Mouse (Mus musculus) MEL (cell line): ENCODE measurements around the gene Tcf12. TPM values are rescaled to one million over a fixed set of nuclear protein-coding genes. Genes with fewer than 3 reads are reported as not detected.

ENCODE experiments used
- DNase-seq: peaks from one replicate; pipeline ENCODE4 v3.0.0; 2011; ENCODE audit warnings: low read depth, low spot score
- H3K27ac ChIP-seq: 2 replicates; pipeline ENCODE4 v1.5.1; 2012; ENCODE audit warnings: low read depth, mild to moderate bottlenecking, control low read depth, low read length, moderate library complexity; ENCODE audit not compliant: control insufficient read depth
- H3K27me3 ChIP-seq, 2 experiments: fragments of 150-350 bp in 1 of 2; sonication (generic) in 1 of 2; 2 replicates each; pipeline ENCODE4 v1.6.1; 2012; ENCODE audit warnings: low read length in 2 of 2, mild to moderate bottlenecking in 2 of 2, improper control_type of control experiment in 1 of 2, moderate library complexity in 1 of 2; ENCODE audit not compliant: insufficient read depth in 2 of 2, control insufficient read depth in 1 of 2
- H3K36me3 ChIP-seq, 2 experiments: 2 replicates each; pipeline ENCODE4 v1.6.1; 2012 to 2014; ENCODE audit warnings: low read length in 2 of 2, improper control_type of control experiment in 1 of 2, inconsistent platforms in 1 of 2, mild to moderate bottlenecking in 1 of 2; ENCODE audit not compliant: insufficient read depth in 2 of 2, control insufficient read depth in 1 of 2
- H3K4me1 ChIP-seq, 2 experiments: fragments of 150-350 bp in 1 of 2; sonication (generic) in 1 of 2; 2 replicates each; pipeline ENCODE4 v1.6.1; 2012; ENCODE audit warnings: low read length in 2 of 2, improper control_type of control experiment in 1 of 2, mild to moderate bottlenecking in 1 of 2; ENCODE audit not compliant: insufficient read depth in 2 of 2, control insufficient read depth in 1 of 2
- H3K4me3 ChIP-seq, 2 experiments: fragments of 150-350 bp in 1 of 2; sonication (generic) in 1 of 2; 2 replicates each; pipeline ENCODE4 v1.5.1; 2012; ENCODE audit warnings: low read depth in 2 of 2, low read length in 2 of 2, mild to moderate bottlenecking in 2 of 2, moderate library complexity in 2 of 2, control low read depth in 1 of 2, improper control_type of control experiment in 1 of 2; ENCODE audit not compliant: control insufficient read depth in 1 of 2, insufficient read depth in 1 of 2
- H3K79me2 ChIP-seq: 2 replicates; pipeline ENCODE4 v1.6.1; 2012; ENCODE audit warnings: mild to moderate bottlenecking, low read length, moderate library complexity; ENCODE audit not compliant: control insufficient read depth, poor library complexity, insufficient read depth
- H3K9ac ChIP-seq: 2 replicates; pipeline ENCODE4 v1.6.1; 2012; ENCODE audit warnings: low read depth, mild to moderate bottlenecking, control low read depth, low read length, moderate library complexity; ENCODE audit not compliant: control insufficient read depth, poor library complexity, severe bottlenecking
- H3K9me3 ChIP-seq: fragments of 150-350 bp; sonication (generic); replicated peaks from 2 replicates; pipeline ENCODE4 v1.6.1; 2012; ENCODE audit warnings: mild to moderate bottlenecking, low read length, improper control_type of control experiment, moderate library complexity; ENCODE audit not compliant: insufficient read depth
- BHLHE40 ChIP-seq: IDR thresholded peaks from 2 replicates; pipeline ENCODE4 v1.6.1; 2012; ENCODE audit warnings: low read depth, mild to moderate bottlenecking, inconsistent platforms, low read length, improper control_type of control experiment, borderline replicate concordance
- E2F4 ChIP-seq: IDR thresholded peaks from 2 replicates; pipeline ENCODE4 v1.6.1; 2011; ENCODE audit warnings: low read depth, low read length, improper control_type of control experiment, borderline replicate concordance
- ELF1 ChIP-seq: IDR thresholded peaks from 2 replicates; pipeline ENCODE4 v1.6.1; 2014; ENCODE audit warnings: low read depth, mild to moderate bottlenecking, inconsistent platforms, low read length, improper control_type of control experiment, moderate library complexity
- ETS1 ChIP-seq: IDR thresholded peaks from 2 replicates; pipeline ENCODE4 v1.6.1; 2012; ENCODE audit warnings: low read depth, mild to moderate bottlenecking, inconsistent platforms, low read length, improper control_type of control experiment, moderate library complexity
- GABPA ChIP-seq: IDR thresholded peaks from 2 replicates; pipeline ENCODE4 v1.6.1; 2012; ENCODE audit warnings: low read depth, mild to moderate bottlenecking, inconsistent platforms, low read length, improper control_type of control experiment, moderate library complexity
- KAT2A ChIP-seq: conservative IDR thresholded peaks from 2 replicates; pipeline ENCODE4 v1.6.1; 2012; ENCODE audit warnings: low read depth, low read length, improper control_type of control experiment, inconsistent platforms
- MAFK ChIP-seq: IDR thresholded peaks from 2 replicates; pipeline ENCODE4 v1.6.1; 2011; ENCODE audit warnings: low read depth, mild to moderate bottlenecking, low read length, improper control_type of control experiment, borderline replicate concordance
- MEF2A ChIP-seq: IDR thresholded peaks from 2 replicates; pipeline ENCODE4 v1.6.1; 2014; ENCODE audit warnings: low read depth, mild to moderate bottlenecking, inconsistent platforms, low read length, improper control_type of control experiment; ENCODE audit not compliant: poor library complexity, insufficient replicate concordance, severe bottlenecking; ENCODE audit errors: extremely low read depth
- MXI1 ChIP-seq: IDR thresholded peaks from 2 replicates; pipeline ENCODE4 v1.6.1; 2011; ENCODE audit warnings: mild to moderate bottlenecking, low read depth, low read length, improper control_type of control experiment
- NELFE ChIP-seq: IDR thresholded peaks from 2 replicates; pipeline ENCODE4 v1.6.1; 2011; ENCODE audit warnings: low read depth, low read length, improper control_type of control experiment
- NRF1 ChIP-seq: IDR thresholded peaks from 2 replicates; pipeline ENCODE4 v1.6.1; 2014; ENCODE audit warnings: low read depth, mild to moderate bottlenecking, inconsistent platforms, low read length, improper control_type of control experiment, moderate library complexity; ENCODE audit not compliant: poor library complexity, insufficient read depth, severe bottlenecking
- POLR2A ChIP-seq, 2 experiments: IDR thresholded peaks; 2 replicates each; pipeline ENCODE4 v1.6.1; 2011 to 2012; ENCODE audit warnings: low read length in 2 of 2, mild to moderate bottlenecking in 2 of 2, control low read depth in 1 of 2, improper control_type of control experiment in 1 of 2, low read depth in 1 of 2, moderate library complexity in 1 of 2; ENCODE audit not compliant: control insufficient read depth in 1 of 2, insufficient read depth in 1 of 2, poor library complexity in 1 of 2
- POLR2AphosphoS2 ChIP-seq: IDR thresholded peaks from 2 replicates; pipeline ENCODE4 v1.6.1; 2011; ENCODE audit warnings: low read length, improper control_type of control experiment
- POLR2AphosphoS5 ChIP-seq: IDR thresholded peaks from 2 replicates; pipeline ENCODE4 v1.6.1; 2012; ENCODE audit warnings: low read depth, borderline replicate concordance, mild to moderate bottlenecking, inconsistent platforms, low read length, moderate library complexity, mixed read lengths
- RAD21 ChIP-seq: IDR thresholded peaks from 2 replicates; pipeline ENCODE4 v1.6.1; 2011; ENCODE audit warnings: mild to moderate bottlenecking, low read depth, low read length, improper control_type of control experiment
- SMC3 ChIP-seq: IDR thresholded peaks from 2 replicates; pipeline ENCODE4 v1.6.1; 2011; ENCODE audit warnings: low read depth, low read length, improper control_type of control experiment
- TCF12 ChIP-seq: IDR thresholded peaks from 2 replicates; pipeline ENCODE4 v1.6.1; 2014; ENCODE audit warnings: low read depth, mild to moderate bottlenecking, inconsistent platforms, low read length, improper control_type of control experiment, moderate library complexity
- UBTF ChIP-seq: IDR thresholded peaks from 2 replicates; pipeline ENCODE4 v1.6.1; 2012; ENCODE audit warnings: low read depth, mild to moderate bottlenecking, inconsistent platforms, low read length, improper control_type of control experiment, moderate library complexity, borderline replicate concordance; ENCODE audit not compliant: insufficient read depth
- USF2 ChIP-seq, 2 experiments: IDR thresholded peaks; 2 replicates each; pipeline ENCODE4 v1.6.1; 2011 to 2012; ENCODE audit warnings: improper control_type of control experiment in 2 of 2, low read length in 2 of 2, borderline replicate concordance in 1 of 2, inconsistent platforms in 1 of 2, low read depth in 1 of 2, mild to moderate bottlenecking in 1 of 2; ENCODE audit not compliant: insufficient read depth in 1 of 2
- ZC3H11A ChIP-seq: IDR thresholded peaks from 2 replicates; pipeline ENCODE4 v1.6.1; 2012; ENCODE audit warnings: low read depth, mild to moderate bottlenecking, inconsistent platforms, low read length, improper control_type of control experiment
- ZMIZ1 ChIP-seq: IDR thresholded peaks from 2 replicates; pipeline ENCODE4 v1.6.1; 2012; ENCODE audit warnings: low read depth, mild to moderate bottlenecking, inconsistent platforms, low read length, improper control_type of control experiment, moderate library complexity
- ZNF384 ChIP-seq: IDR thresholded peaks from 2 replicates; pipeline ENCODE4 v1.6.1; 2012; ENCODE audit warnings: low read depth, mild to moderate bottlenecking, inconsistent platforms, low read length, improper control_type of control experiment
- polyA plus RNA-seq, 2 experiments: library from polyadenylated mRNA; stranded (reverse) in 1 of 2; unstranded in 1 of 2; fragments of >175 nt in 1 of 2; fragments of >200 nt in 1 of 2; gene quantifications; 2 replicates each; pipeline versions ENCODE4 v1.2.1 to v1.2.4; 2012; ENCODE audit warnings: low replicate concordance in 2 of 2, low read depth in 1 of 2; ENCODE audit not compliant: insufficient read length in 2 of 2, insufficient read depth in 1 of 2, missing spikeins in 1 of 2
- total RNA-seq: library from RNA; depleted of rRNA; stranded (reverse); fragments of 300-350 nt; gene quantifications from 2 replicates; pipeline ENCODE4 v1.2.3, GENCODE M21; 2012

The Tcf12 gene
- total and polyA plus RNA-seq, 3 experiments: 29.3 to 70.5 (median 39.6) TPM

DNA sequence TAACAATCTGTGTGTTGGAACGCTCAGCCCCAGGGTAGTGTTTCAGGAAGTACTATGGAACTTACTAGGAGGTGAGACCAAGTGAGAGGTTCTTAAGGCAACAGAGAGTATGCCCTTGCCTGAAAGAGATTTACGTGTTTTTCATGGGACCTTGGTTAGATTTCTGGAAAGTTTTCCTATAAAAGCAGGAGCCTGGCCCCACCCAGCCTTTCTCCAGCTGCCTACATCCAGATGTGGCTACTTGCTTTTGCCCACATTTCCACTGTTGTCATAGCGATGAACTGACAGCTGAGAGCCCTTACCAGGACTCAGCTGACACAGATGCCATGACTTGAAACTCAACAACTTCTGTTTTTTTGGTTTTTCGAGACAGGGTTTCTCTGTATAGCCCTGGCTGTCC lies 18.2 kb upstream of the Tcf12 start (continued):
- TF ChIP-seq KAT2A: no peak
- TF ChIP-seq, all 39 proteins: peak for 0

DNA sequence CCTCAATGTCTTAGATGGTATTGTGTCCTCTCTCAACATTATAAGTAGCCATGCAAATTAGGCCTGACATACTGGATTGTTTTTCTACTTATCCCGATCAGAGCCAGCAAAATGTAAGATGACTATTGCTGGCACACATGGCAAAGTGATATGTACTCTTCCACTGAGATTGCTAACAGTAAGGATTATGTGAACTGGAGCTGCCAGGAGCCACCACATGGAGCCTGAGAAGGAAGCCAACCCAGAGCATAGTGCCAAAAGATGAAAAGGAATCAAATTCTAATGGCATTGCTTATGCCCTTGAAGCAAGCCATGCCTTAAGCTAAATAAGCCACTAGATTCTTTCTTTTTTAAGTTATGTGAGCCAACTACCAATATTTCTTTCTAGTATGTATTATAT lies 13.8 kb upstream of the Tcf12 start:
- no peak overlapping the region for H3K4me3 ChIP-seq
- H3K9ac ChIP-seq: no peak overlapping the region
- H3K27me3 ChIP-seq: no peaks in the 10 kb centered on the region
- no peaks in the 10 kb centered on the region for H3K9me3 ChIP-seq
- H3K79me2 ChIP-seq: no peaks in the 10 kb centered on the region
- no peak overlapping the region for H3K27ac ChIP-seq
- H3K36me3 ChIP-seq: no peaks in the 10 kb centered on the region
- no peak for DNase-seq
- TF ChIP-seq POLR2AphosphoS5: no peak
- TF ChIP-seq MEF2A: no peak
- TF ChIP-seq ZMIZ1: no peak
- no peak for TF ChIP-seq RAD21
- no peak for TF ChIP-seq E2F4
- H3K4me1 ChIP-seq: no peaks in the 10 kb centered on the region

DNA sequence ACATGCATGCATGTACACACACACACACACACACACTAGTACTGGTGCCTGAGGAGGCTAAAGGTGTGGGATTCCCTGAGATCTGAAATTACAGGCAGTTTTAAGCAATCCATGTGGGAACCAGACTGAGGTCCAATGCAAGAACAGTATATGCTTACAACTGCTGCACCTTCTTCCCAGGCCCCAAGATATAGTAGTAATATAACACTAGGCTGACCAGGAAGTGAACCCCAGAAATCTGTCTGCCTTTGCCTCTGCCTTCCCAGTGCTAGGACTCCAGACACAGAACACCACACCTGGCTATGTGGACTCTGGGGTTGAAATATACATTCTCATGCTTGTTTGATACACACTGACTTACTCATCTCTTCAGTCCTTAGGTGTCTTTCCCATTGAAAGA lies 6.8 kb upstream of the Tcf12 start:
- Histone ChIP-seq H3K4me3 (no peak overlapping the region), H3K27me3 (no peaks in the 10 kb centered on the region), H3K27ac (no peak overlapping the region), H3K4me1 (no peaks in the 10 kb centered on the region), H3K79me2 (no peaks in the 10 kb centered on the region), H3K9ac (no peak overlapping the region), H3K9me3 (no peaks in the 10 kb centered on the region), H3K36me3 (no peaks in the 10 kb centered on the region; a peak in 1 of 4 replicates)
- TF ChIP-seq ZNF384 (no peak), NELFE (no peak), GABPA (no peak), TCF12 (no peak), POLR2A (IDR thresholded peaks at IDR 0.05; ENCODE audit: control insufficient read depth in 1 of 2, insufficient read depth in 1 of 2, low read depth in 1 of 2, low read length in 2 of 2, poor library complexity in 1 of 2) (no peak), NRF1 (no peak), ELF1 (no peak), MXI1 (no peak), ZC3H11A (no peak), ETS1 (no peak), USF2 (IDR thresholded peaks at IDR 0.05; ENCODE audit: borderline replicate concordance in 1 of 2, insufficient read depth in 1 of 2, low read depth in 1 of 2, low read length in 2 of 2) (no peak), POLR2AphosphoS2 (no peak), UBTF (no peak), SMC3 (no peak), BHLHE40 (no peak), MAFK (no peak), POLR2AphosphoS5 (no peak)
- no peak for DNase-seq
